Mouse (Mus musculus): ENCODE measurements at regions not wholly inside any gene's neighbourhood (a gene's known extent, or its start where the extent isn't known, plus 50 kb on each side); places are given as distances from the start of the nearest gene placed in this dataset.

GRCm38 (mm10) chr8:29460119-29460518, 2012.6 kb downstream of the Poteg start:
- DNase-seq (ENCODE audit: low spot score in 2 of 2): no peak

GRCm38 (mm10) chr8:29492931-29493330, 2045.5 kb downstream of the Poteg start:
- peak in 1 of 2 experiments; percentile 11 for DNase-seq (ENCODE audit: low spot score in 2 of 2)

GRCm38 (mm10) chr8:29527327-29527726, 2079.9 kb downstream of the Poteg start:
- DNase-seq (ENCODE audit: low spot score in 2 of 2): no peak

GRCm38 (mm10) chr8:29531565-29531964, 2084.1 kb downstream of the Poteg start:
- no peak for DNase-seq (ENCODE audit: low spot score in 2 of 2)

- no peak for DNase-seq (ENCODE audit: low spot score in 2 of 2)
Observed at GRCm38 (mm10) chr8:29538016-29538415, 2090.5 kb downstream of the Poteg start.

GRCm38 (mm10) chr8:29539856-29540255, 2092.4 kb downstream of the Poteg start:
- no peak for DNase-seq (ENCODE audit: low spot score in 2 of 2)

- no peak for DNase-seq (ENCODE audit: low spot score in 2 of 2)
Observed at GRCm38 (mm10) chr8:29544142-29544541, 2096.7 kb downstream of the Poteg start.

GRCm38 (mm10) chr8:29585671-29586070, 2138.2 kb downstream of the Poteg start:
- DNase-seq (ENCODE audit: low spot score in 2 of 2): no peak

- DNase-seq (ENCODE audit: low spot score in 2 of 2): peak; percentile 1
Observed at GRCm38 (mm10) chr8:29594129-29594528, 2146.7 kb downstream of the Poteg start.

- DNase-seq (ENCODE audit: low spot score in 2 of 2): no peak
Observed at GRCm38 (mm10) chr8:29614098-29614497, 2166.6 kb downstream of the Poteg start.

- DNase-seq (ENCODE audit: low spot score in 2 of 2): no peak
Observed at GRCm38 (mm10) chr8:29661616-29662015, 2214.1 kb downstream of the Poteg start.

GRCm38 (mm10) chr8:29675870-29676269, 2228.4 kb downstream of the Poteg start:
- DNase-seq (ENCODE audit: low spot score in 2 of 2): no peak

- DNase-seq (ENCODE audit: low spot score in 2 of 2): no peak
Observed at GRCm38 (mm10) chr8:29683340-29683739, 2235.9 kb downstream of the Poteg start.

- no peak for DNase-seq (ENCODE audit: low spot score in 2 of 2)
Observed at GRCm38 (mm10) chr8:29686594-29686993, 2239.1 kb downstream of the Poteg start.

- no peak for DNase-seq (ENCODE audit: low spot score in 2 of 2)
Observed at GRCm38 (mm10) chr8:29695698-29696097, 2248.2 kb downstream of the Poteg start.

Measured in layer of hippocampus, adult 18-20 months (tissue).